Mouse (Mus musculus) heart, adult 9 months (tissue): ENCODE results near the gene Trim63.
A peak's percentile ranks its signal among the peaks of the same experiment; 100 is the strongest.
"Not testable (repeated sequence)": the region's sequence is repeated elsewhere in the genome, so short reads cannot be mapped to it uniquely, and the experiment has no call there.

Source experiments
- DNase-seq, 2 experiments: peaks; one replicate each; pipeline ENCODE4 v3.0.0; 2022; ENCODE audit warnings: low spot score in 2 of 2

Gene Trim63

DNA sequence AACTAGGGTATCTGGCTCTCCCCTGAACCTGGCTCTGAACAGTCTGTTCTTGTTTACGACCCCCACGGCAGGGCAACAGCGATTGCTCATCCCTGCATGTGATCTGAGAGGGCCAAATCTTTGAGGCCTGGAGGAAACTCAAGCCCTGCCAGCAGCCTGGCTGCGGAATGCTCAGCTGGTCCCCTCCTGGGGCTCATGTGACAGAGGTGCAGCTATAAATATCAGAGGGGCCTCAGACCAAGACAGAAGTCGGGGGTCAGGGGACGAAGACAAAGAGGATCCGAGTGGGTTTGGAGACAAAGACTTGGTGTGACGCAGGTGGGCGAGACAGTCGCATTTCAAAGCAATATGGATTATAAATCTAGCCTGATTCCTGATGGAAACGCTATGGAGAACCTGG lies at the start of gene Trim63:
Gene Trim63, plus strand, starts transcription at position 245 of the 400 bp plus-strand sequence.
- peak; percentile 71 to 72 for DNase-seq

DNA sequence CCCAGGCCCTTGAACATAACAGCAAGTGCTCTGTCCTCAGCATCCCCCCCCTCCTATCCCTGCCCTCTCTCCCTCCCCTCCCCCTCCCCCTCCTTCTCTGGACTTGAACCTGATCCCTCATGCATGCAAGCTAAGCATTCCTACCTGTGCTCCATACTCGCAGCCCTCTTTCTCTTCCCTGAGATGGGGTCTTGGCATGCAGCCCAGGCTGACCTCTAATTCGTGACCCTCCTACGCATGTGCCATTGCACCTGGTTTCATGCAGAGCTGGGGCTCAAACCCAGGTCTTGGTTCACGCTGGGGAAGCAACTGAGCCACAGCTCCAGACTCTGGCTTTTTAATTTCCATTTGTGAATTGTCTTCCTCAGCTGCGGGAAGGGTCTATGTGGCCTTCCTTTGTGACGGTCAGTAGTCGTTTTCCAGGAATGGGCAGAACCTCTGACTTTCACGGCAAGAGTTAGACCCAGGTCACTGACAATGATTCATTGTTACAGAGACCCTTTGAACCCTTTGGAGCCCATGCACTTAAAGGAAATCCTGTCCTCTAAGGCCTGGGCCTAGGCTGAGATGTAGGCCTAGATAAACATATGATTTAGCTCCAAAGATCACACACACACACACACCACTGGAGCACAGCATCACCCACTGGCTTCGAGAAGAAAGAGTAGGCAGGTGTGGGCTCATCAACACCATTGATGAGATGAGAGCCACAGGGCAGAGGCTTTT lies 48.9 kb upstream of the Trim63 start:
- DNase-seq: peak in 1 of 2 experiments; percentile 1

GRCm38 (mm10) chr4:134268102-134268655 lies 46.7 kb upstream of the Trim63 start:
- DNase-seq: peak in 1 of 2 experiments; percentile 10

GRCm38 (mm10) chr4:134269622-134270021 lies 45.3 kb upstream of the Trim63 start:
- DNase-seq: not testable (repeated sequence)

DNA sequence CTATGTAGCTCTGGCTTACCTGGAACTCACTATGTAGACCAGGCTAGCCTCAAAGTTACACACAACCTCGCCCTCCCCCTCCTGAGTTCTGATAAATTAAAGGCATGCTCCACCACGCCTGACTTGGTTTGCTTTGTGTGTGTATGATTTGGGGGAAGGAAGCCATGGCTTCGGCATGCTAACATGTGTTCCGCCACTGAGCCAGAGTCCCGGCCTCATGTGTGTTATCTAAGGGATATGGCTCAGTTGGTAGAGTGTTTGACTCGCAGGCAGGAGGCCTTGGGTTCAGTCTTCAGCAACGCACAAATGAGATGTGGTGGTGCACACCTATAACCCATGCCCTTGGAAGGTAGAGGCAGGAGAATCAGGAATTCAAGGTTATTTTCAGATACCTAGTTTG lies 42.9 kb upstream of the Trim63 start:
- DNase-seq: no peak

DNA sequence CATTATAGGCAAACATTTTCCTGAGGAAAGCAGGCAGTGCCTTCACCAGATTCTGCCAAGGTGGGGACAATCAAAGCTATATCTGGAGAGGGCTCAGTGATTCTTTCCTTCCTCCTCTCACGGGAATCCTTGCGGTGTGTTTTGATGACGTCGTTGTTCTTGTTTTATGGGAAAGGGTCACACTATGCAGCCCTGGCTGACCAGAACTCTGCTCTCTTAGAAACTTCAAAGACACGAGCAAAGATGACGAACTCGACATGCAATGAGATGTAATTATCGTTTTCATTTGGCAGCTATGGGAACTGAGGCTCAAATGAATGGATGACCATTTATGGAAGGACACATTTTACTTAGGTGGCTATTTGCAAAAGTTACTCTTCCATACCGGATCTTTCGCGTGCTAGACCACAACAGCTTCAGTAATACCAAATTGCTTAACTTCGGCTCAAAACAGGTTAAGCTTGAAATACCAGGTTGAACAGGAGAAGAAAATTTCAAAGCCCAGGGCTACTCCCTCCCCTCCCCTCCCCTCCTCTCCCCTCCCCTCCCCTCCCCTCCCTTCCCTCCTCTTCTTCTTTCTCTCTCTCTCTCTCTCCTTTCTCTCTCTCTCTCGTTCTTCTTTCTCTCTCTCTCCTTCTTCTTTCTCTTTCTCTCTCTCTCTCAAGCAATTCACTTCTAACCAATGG lies 42.0 kb upstream of the Trim63 start:
- DNase-seq: no peak

DNA sequence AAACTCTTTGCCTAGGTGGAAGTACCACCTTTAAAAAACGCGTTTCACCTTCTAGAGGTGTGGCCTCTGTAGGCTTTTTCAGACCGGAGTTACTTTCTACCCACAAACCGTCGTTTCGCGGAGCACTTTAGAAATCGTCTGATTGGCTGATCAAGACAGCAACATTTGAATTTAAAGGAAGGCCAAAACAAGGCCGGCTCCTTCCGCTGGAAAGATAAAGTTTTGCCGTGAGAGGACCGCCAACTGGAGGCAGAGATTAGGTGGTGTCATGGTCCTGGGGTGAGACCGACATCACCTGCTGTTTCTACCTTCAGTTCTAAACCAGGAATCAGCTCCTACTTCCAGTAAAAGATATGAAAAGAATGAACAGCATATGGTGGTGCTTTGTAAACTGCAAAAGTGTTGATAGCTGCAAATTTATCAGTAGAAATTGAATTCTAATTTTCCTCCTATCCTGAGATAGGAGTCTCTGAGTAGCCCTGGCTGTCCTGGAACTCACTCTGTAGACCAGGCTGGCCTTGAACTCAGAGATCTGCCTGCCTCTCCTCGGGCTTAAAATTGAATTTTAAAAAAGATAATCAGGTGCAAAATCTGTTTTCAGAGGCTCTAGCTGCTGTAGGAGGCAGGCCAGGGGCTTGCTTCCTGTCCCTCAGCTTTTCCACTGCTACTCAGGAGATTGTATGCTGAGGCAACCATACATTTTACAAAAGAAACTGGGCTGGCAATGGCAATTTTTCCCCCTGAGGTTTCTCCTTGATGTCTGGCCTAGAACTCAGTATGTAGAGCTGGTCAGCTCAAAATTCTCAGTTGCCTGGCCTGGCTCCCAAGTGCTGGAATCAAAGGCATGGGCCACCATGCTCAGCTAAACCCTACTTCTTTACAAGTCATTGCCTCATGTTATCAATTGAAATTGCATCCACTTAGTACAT lies 41.2 kb upstream of the Trim63 start:
- DNase-seq: no peak

DNA sequence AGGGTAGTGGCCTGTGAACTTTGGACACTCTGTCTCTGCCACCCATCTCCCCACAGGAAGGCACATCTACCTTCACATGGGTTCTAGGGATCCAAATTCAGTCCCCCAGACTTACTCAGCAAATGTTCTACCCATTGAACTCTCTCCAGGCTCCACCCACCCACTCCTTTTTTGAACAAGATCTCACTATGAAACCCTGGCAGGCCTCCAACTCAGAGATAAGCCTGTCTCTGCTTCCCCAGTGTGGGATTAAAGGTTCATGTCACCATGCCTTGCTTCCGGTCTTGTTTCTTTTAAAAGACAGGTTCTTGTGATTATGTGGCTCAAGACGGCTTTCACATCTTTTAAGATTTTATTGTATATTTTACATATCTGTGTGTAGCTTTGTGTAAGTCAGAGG lies 30.0 kb upstream of the Trim63 start:
- no peak for DNase-seq

DNA sequence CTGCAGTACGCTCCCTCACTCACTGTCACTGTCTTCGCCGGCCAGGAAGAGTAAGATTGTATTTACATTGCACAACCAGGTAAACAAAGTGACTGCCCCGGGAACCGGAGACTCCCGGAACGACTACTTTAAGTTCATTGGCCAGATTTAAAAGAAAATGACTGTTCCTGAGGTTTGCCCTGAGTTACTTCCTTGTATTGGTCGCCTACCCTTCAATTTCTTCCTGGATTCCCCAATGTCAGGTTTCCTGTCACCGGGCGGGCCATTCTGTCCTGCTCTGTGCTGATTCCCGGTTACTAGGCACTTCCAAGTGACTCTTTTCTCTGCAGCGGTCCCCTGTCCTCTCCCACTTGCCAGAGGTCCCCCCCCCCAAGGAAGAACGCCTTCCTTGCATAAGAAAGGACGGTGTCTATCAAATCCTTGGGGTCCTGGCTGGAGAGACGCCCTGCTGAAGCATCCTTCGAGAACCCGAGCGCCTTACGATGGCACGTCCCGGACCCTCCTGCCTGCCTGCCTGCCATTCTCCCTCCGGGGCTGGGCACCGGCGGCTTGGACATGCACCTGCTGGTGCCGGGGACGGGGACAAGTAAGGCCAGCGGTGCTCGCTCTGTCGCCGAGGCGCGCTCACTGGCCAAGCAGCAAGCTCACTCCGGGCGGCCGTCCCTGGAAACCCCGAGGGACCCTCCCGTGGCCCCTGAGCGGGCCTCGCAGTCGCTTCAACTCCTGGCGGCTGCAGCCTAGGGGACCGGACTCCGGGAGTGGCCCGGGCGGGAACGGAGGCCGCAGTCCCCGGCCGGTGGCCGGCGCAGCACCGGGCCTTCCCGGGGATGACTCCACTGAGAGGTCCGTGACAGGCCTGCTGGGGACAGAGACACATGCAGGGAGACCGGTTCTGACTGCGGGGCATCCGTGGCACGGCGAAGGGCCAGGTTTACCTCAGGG lies 28.4 kb upstream of the Trim63 start:
- no peak for DNase-seq

DNA sequence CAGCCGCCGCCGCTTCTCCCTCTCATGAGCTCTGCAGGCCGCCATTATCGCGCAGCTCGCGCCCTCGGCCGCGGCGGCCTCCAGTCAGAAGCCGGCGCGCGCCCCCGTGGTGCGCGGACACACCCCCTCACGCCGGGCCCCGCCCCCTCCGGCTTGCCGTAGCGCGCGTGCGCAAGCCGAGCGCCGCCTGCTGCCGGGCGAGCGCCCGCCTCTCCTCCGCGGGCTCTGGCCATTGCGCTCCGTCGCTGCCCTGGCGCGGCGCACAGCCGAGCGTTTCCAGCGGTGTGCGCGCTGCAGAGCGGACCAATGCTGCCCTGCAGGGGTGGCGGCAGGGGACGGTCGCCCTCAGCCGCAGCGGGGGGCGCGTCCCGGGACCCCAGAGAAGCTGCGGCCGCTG lies 27.8 kb upstream of the Trim63 start:
- peak; percentile 93 to 94 for DNase-seq

DNA sequence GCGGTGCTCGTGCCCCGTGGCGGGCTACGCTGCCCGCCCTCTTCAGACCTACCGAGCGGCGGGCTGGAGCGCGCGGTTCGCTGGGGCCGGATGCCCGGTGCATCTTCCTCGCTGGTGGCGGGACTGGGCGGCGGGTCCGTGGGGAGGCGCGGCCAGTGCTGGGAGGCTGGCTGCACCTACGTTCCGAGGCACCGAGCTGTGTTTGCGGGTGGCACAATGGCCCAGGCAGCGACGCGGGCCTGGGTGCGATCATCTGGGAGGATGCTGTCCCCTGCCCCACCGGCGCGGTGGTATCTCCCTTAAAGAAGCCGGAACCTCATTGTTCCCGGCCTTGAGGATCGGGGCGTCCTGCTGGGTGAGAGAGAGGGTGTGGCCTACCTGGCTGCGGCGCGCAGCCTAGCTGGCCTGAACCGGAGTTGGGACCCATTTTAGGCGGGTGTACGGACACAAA lies 27.3 kb upstream of the Trim63 start, which contains the start of gene Pdik1l:
Gene Pdik1l, minus strand, starts transcription at position 321 of the 451 bp plus-strand sequence.
- peak; percentile 62 to 72 for DNase-seq

GRCm38 (mm10) chr4:134288397-134289256 lies 26.3 kb upstream of the Trim63 start:
- DNase-seq: peak in 1 of 2 experiments; percentile 23

DNA sequence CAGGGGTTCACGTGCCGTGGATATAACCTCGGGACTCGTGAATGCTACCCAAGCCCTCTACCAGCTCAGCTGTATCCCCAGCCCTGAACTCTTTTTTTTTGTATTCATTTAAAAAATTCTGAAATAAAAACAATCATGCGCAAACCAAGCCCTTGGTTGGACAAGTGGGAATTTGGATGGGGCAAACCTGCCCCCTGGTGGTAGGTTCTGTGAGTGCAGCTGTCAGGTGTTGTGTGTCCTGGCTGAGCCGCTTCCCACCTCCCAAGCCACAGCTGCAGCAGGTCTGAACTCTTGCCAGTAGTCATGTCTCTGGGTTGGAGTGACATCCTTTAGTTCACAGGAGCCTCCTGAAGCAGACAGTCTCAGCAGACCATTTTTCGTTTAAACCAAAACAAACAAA lies 22.9 kb upstream of the Trim63 start:
- DNase-seq: peak; percentile 19 to 68

DNA sequence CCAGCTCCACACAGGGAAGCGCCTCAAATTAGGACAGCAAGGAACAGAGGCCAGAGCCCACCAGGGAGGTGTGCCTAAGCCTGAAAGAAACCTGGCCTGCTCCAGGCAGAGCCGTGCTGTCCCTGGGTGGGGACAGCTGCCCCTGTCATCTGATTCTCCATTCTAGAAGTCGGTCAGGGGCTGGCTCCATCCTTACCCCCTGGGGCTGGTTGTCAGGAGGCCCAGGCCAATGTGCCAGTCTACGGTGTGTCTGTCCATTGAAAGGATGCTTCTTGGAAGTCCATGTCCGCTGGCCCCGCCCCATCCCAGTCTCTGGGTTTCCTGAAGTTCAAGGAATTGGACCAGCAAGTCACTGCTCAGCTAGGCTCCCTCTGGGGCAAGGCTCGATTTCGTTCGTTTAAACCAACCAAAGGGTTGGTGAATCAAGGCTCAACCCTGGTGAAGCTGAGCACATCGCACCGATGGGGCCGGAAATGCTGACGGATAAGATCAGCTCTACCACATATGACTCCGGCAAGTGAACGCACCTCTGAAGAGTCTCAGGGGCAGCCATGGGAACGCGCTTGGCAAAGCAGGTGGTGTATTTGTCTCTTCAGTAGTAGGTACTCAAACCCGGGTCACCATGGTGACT lies 21.7 kb upstream of the Trim63 start:
- DNase-seq: no peak

DNA sequence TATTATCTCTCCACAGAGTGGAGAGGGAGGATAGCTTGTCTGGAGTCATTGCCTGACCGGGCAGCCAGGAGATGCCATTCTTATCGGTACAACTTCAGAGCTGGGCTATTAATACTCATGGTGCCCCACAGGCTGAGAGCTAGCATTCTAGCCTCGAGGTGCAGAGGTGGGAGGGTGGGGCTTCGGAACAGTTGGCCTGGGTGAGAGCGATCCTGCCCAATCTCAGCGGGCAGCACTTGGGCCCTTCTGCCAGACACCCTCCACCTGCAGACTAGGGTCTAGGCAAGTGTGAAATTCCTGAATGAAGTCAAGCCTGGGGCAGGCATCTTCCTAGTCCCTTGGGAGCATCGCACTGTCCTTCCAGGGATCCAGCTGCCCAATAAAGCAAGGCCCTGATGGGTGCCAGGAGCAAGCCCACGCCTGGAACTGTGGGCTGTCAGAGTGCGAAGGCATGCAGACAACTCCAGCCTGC lies 21.2 kb upstream of the Trim63 start:
- DNase-seq: peak; percentile 71 to 76

DNA sequence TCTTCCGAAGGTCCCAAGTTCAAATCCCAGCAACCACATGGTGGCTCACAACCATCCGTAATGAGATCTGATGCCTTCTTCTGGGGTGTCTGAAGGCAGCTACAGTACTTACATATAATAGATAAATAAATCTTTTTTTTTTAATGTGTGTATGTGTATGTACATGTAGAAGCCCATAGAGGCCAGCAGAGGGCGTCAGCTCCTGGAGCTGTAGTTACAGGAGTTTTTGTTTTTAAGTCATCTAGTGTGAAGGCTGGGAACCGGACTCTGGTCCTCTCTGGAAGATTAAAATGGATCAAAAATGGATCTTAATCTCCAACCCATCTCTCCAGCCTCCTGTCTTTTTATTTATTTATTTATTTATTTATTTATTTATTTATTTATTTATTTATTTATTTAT lies 18.8 kb upstream of the Trim63 start:
- DNase-seq: not testable (repeated sequence)

DNA sequence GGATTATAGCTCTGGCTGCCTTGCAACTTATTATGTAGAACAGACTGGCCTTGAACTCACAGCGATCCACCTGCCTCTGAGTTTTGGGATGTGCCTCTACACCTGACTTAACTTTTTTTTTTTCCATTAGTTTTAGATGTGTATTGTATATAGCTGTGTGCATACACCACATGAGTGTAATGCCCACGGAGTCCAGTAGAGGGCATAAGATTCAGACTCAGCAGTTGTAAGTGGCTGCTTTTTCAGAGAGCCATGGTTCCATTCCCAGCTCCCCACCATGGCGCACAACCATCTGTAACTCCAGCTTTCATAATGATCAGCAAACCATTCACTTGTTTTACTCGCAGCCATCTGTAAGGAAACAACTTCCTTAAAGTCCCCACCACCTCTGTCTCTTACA lies 18.4 kb upstream of the Trim63 start:
- DNase-seq: no peak

DNA sequence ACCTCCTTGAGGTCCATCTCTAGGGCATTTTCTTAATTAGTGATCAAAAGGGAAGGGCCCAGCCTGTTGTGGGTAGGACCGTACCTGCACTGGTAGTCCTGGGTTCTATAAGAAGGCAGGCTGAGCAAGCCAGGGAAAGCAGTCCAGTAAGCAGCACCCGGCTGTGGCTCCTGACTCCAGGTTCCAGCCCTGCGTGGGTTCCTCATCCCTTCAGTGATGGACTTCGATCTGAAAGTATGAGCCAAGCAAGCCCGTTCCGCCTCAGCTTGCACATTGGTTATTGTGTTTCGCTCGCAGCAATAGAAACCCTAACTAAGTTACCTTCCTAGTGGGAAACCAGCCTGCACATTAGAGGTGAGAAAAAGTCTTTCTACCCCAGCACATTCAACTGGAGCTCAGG lies 17.6 kb upstream of the Trim63 start:
- DNase-seq: no peak
